In genomic region chr8:13339646-13339990, GRCm38 (mm10) we compare ENCODE assay signal across 8 mouse cellular contexts. TPM values are rescaled to one million over a fixed set of nuclear protein-coding genes. Genes with fewer than 3 reads are reported as not detected.
DNase-seq lines count a peak whose midpoint lies in the region; ATAC-seq and TF ChIP-seq lines count a peak whose summit lies in the region.

No protein-coding gene starts in this region.

- intact Hi-C loops in left cerebral cortex, adult 2 months (cut with DNase I): no loop called here

- peaks cover 26% of the 10 kb centered on the region for H3K4me1 ChIP-seq in embryonic facial prominence, embryonic 10.5 days
- H3K4me1 ChIP-seq in intestine, embryonic 16.5 days (ENCODE audit: control insufficient read depth, insufficient read depth, low read length): peaks cover 17% of the 10 kb centered on the region
- peaks cover 8% of the 10 kb centered on the region; the same call in 1 of the 2 replicates for H3K4me1 ChIP-seq in neural tube, embryonic 14.5 days (ENCODE audit: control insufficient read depth, insufficient read depth, low read length)

- DNase-seq in left cerebral cortex, adult 2 months (ENCODE audit: extremely low spot score in 1 of 2, low spot score in 2 of 2): no peak
- no peak for DNase-seq in left cerebral cortex, adult 8-10 months (ENCODE audit: low spot score in 2 of 2)
- DNase-seq in embryonic facial prominence, embryonic 10.5 days (ENCODE audit: low spot score): peak; percentile 38
- DNase-seq in layer of hippocampus, adult 18-20 months (ENCODE audit: low spot score in 2 of 2): no peak
- no peak for DNase-seq in layer of hippocampus, postnatal 10 days (ENCODE audit: low spot score in 2 of 2)
- DNase-seq in urinary bladder, adult 18-20 months (ENCODE audit: low spot score in 2 of 2): no peak

- WGBS in embryonic facial prominence, embryonic 10.5 days: 7% methylated on average over 11 of the region's 11 CpGs
- WGBS in intestine, embryonic 16.5 days: 2% methylated on average over 11 of the region's 11 CpGs
- WGBS in neural tube, embryonic 14.5 days: 6% methylated on average over 11 of the region's 11 CpGs

- ATAC-seq in intestine, embryonic 16.5 days: no peak
- no peak for ATAC-seq in neural tube, embryonic 14.5 days (ENCODE audit: low read depth)

- H3K4me3 ChIP-seq in left cerebral cortex, adult 2 months: peak overlapping the region; percentile 79
- H3K4me3 ChIP-seq in embryonic facial prominence, embryonic 10.5 days: peak overlapping the region; percentile 97
- peak overlapping the region; percentile 87 for H3K4me3 ChIP-seq in intestine, embryonic 16.5 days (ENCODE audit: low read length)
- peak overlapping the region; percentile 81 for H3K4me3 ChIP-seq in neural tube, embryonic 14.5 days (ENCODE audit: low read depth, low read length)

- H3K36me3 ChIP-seq in embryonic facial prominence, embryonic 10.5 days (replicated peaks): peaks cover 45% of the 10 kb centered on the region
- peaks cover 10% of the 10 kb centered on the region; the same call in 1 of the 2 replicates for H3K36me3 ChIP-seq in intestine, embryonic 16.5 days (ENCODE audit: control insufficient read depth, insufficient read depth, low read length)
- H3K36me3 ChIP-seq in neural tube, embryonic 14.5 days (ENCODE audit: control insufficient read depth, insufficient read depth, low read length): peaks cover 6% of the 10 kb centered on the region

- peak overlapping the region; percentile 72 for H3K4me2 ChIP-seq in intestine, embryonic 16.5 days (ENCODE audit: low read depth, low read length)
- H3K4me2 ChIP-seq in neural tube, embryonic 14.5 days (ENCODE audit: low read depth, low read length): peak overlapping the region; percentile 86

- H3K27ac ChIP-seq in left cerebral cortex, adult 2 months: no peak overlapping the region
- peak overlapping the region; percentile 97 for H3K27ac ChIP-seq in embryonic facial prominence, embryonic 10.5 days (replicated peaks)
- no peak overlapping the region for H3K27ac ChIP-seq in intestine, embryonic 16.5 days (ENCODE audit: low read length)
- H3K27ac ChIP-seq in neural tube, embryonic 14.5 days (ENCODE audit: low read depth, low read length): peak overlapping the region; percentile 75; the same call in 1 of the 2 replicates

- H3K9me3 ChIP-seq in embryonic facial prominence, embryonic 10.5 days: no peaks in the 10 kb centered on the region
- no peaks in the 10 kb centered on the region for H3K9me3 ChIP-seq in intestine, embryonic 16.5 days (ENCODE audit: control insufficient read depth, low read length)
- H3K9me3 ChIP-seq in neural tube, embryonic 14.5 days (ENCODE audit: control insufficient read depth, low read length): no peaks in the 10 kb centered on the region

- no peak for TF ChIP-seq CTCF in left cerebral cortex, adult 2 months (IDR thresholded peaks at IDR 0.05)

- H3K9ac ChIP-seq in intestine, embryonic 16.5 days (ENCODE audit: low read depth, low read length): peak overlapping the region; percentile 96
- H3K9ac ChIP-seq in neural tube, embryonic 14.5 days (replicated peaks; ENCODE audit: low read depth, low read length): peak overlapping the region; percentile 92; the same call in 1 of the 2 replicates

- H3K27me3 ChIP-seq in embryonic facial prominence, embryonic 10.5 days (replicated peaks; ENCODE audit: low read depth, poor library complexity, severe bottlenecking): no peaks in the 10 kb centered on the region
- H3K27me3 ChIP-seq in intestine, embryonic 16.5 days (replicated peaks; ENCODE audit: control insufficient read depth, insufficient read depth, low read length): no peaks in the 10 kb centered on the region
- H3K27me3 ChIP-seq in neural tube, embryonic 14.5 days (ENCODE audit: control insufficient read depth, insufficient read depth, low read length): 0 out of 2 replicates have a peak, but pooled peaks cover 3% of the 10 kb centered on the region

RNA-seq across cellular contexts. Expression of gene Tfdp1, which starts 1.1 kb away (rescaled TPM):
- 10 to 100 TPM; 58.5 to 62.5 TPM for total RNA-seq in left cerebral cortex, adult 2 months (2021)
- total RNA-seq in left cerebral cortex, adult 8-10 months (2022): 10 to 100 TPM; 49.4 to 72.9 (median 53.6) TPM
- polyA plus RNA-seq in embryonic facial prominence, embryonic 10.5 days (2016; fragmentation: Nextera tagmentation; extraction: Ambion mirVana): 182 and 193 TPM in 2 replicates
- polyA plus RNA-seq in intestine, embryonic 16.5 days (2015; fragmentation: Nextera tagmentation; extraction: Ambion mirVana): 116 and 123 TPM in 2 replicates
- polyA plus RNA-seq in neural tube, embryonic 14.5 days (2014; fragmentation: Nextera tagmentation; extraction: Ambion mirVana): 93.0 and 103 TPM in 2 replicates
- total RNA-seq in layer of hippocampus, adult 18-20 months (2021): 10 to 100 TPM; 57.6 to 58.0 TPM
- total RNA-seq in layer of hippocampus, postnatal 10 days (2021): 10 to 100 TPM; 70.9 to 75.2 TPM

RNA-seq across cellular contexts. Expression of gene Tmco3, which starts 51.6 kb away (rescaled TPM):
- 10 to 100 TPM; 47.3 to 51.9 TPM for total RNA-seq in left cerebral cortex, adult 2 months (2021)
- total RNA-seq in left cerebral cortex, adult 8-10 months (2022): 10 to 100 TPM; 39.5 to 52.8 (median 50.3) TPM
- polyA plus RNA-seq in embryonic facial prominence, embryonic 10.5 days (2016; fragmentation: Nextera tagmentation; extraction: Ambion mirVana): 33.7 and 37.8 TPM in 2 replicates
- 28.0 and 32.5 TPM in 2 replicates for polyA plus RNA-seq in intestine, embryonic 16.5 days (2015; fragmentation: Nextera tagmentation; extraction: Ambion mirVana)
- polyA plus RNA-seq in neural tube, embryonic 14.5 days (2014; fragmentation: Nextera tagmentation; extraction: Ambion mirVana): 47.8 and 56.3 TPM in 2 replicates
- 10 to 100 TPM; 44.3 to 47.1 TPM for total RNA-seq in layer of hippocampus, adult 18-20 months (2021)
- 10 to 100 TPM; 43.8 to 45.6 TPM for total RNA-seq in layer of hippocampus, postnatal 10 days (2021)

RNA-seq across cellular contexts. Expression of gene Dcun1d2, which starts 51.7 kb away (rescaled TPM):
- total RNA-seq in left cerebral cortex, adult 2 months (2021): 10 to 100 TPM; 40.5 to 46.0 TPM
- 10 to 100 TPM; 38.6 to 43.6 (median 39.0) TPM for total RNA-seq in left cerebral cortex, adult 8-10 months (2022)
- 22.5 and 23.7 TPM in 2 replicates for polyA plus RNA-seq in embryonic facial prominence, embryonic 10.5 days (2016; fragmentation: Nextera tagmentation; extraction: Ambion mirVana)
- 16.9 and 17.7 TPM in 2 replicates for polyA plus RNA-seq in intestine, embryonic 16.5 days (2015; fragmentation: Nextera tagmentation; extraction: Ambion mirVana)
- polyA plus RNA-seq in neural tube, embryonic 14.5 days (2014; fragmentation: Nextera tagmentation; extraction: Ambion mirVana): 36.8 and 39.5 TPM in 2 replicates
- 10 to 100 TPM; 39.4 to 39.9 TPM for total RNA-seq in layer of hippocampus, adult 18-20 months (2021)
- total RNA-seq in layer of hippocampus, postnatal 10 days (2021): 10 to 100 TPM; 27.6 to 29.7 TPM

RNA-seq across cellular contexts. Expression of gene Atp4b, which starts 57.0 kb away (rescaled TPM):
- total RNA-seq in left cerebral cortex, adult 2 months (2021): not detected
- not detected for total RNA-seq in left cerebral cortex, adult 8-10 months (2022)
- not detected in 2 replicates for polyA plus RNA-seq in embryonic facial prominence, embryonic 10.5 days (2016; fragmentation: Nextera tagmentation; extraction: Ambion mirVana)
- polyA plus RNA-seq in intestine, embryonic 16.5 days (2015; fragmentation: Nextera tagmentation; extraction: Ambion mirVana): not detected in 2 replicates
- not detected in 2 replicates for polyA plus RNA-seq in neural tube, embryonic 14.5 days (2014; fragmentation: Nextera tagmentation; extraction: Ambion mirVana)
- not detected for total RNA-seq in layer of hippocampus, adult 18-20 months (2021)
- total RNA-seq in layer of hippocampus, postnatal 10 days (2021): not detected

Comparison
In these comparisons a context has a peak if more than half of its experiments do, and no peak if none do; other contexts are left out.
1. H3K27ac ChIP-seq: peak in embryonic facial prominence, embryonic 10.5 days (single experiment) and neural tube, embryonic 14.5 days (single experiment); none in left cerebral cortex, adult 2 months (single experiment) and intestine, embryonic 16.5 days (single experiment).
2. Peak in every context shown above with its lines, with median percentiles within 50 percentile points of each other: H3K4me3 ChIP-seq.